Mouse (Mus musculus): ENCODE measurements around the gene Rarres1. TPM values are rescaled to one million over a fixed set of nuclear protein-coding genes. Genes with fewer than 3 reads are reported as not detected.

Rarres1 gene
- total RNA-seq, 2 experiments from 2014 or later, result 0.53 to 0.62 TPM

GRCm38 (mm10) chr3:67496310-67496709, 19.0 kb downstream of the Rarres1 start:
- intact Hi-C loops (cut with DNase I), result no loop called here
- no peak for DNase-seq (ENCODE audit: low spot score)

DNA sequence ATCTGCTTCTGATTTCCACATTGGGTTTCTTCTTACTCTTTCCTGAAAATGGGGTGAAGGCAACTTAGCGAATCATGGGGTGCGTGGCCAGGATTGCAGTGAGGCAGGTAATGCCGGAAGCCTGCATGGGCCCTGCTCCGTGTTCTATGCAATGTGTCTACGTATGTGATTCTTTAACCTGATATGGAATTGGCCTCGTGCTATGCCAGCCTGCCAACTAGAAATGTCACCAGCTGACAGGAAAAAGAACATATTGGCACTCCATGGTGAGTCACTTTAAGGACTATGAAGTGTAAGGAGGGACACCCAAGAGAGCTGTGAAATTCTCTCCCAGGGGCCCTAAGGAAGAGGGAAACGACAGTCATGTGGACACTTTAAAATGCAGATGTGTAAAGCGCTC, 22.2 kb downstream of the Rarres1 start:
- no peak for DNase-seq (ENCODE audit: low spot score)
- intact Hi-C loops (cut with DNase I), result no loop called here

GRCm38 (mm10) chr3:67492086-67492869, 23.0 kb downstream of the Rarres1 start:
- intact Hi-C loops (cut with DNase I), result no loop called here
- no peak for DNase-seq (ENCODE audit: low spot score)

DNA sequence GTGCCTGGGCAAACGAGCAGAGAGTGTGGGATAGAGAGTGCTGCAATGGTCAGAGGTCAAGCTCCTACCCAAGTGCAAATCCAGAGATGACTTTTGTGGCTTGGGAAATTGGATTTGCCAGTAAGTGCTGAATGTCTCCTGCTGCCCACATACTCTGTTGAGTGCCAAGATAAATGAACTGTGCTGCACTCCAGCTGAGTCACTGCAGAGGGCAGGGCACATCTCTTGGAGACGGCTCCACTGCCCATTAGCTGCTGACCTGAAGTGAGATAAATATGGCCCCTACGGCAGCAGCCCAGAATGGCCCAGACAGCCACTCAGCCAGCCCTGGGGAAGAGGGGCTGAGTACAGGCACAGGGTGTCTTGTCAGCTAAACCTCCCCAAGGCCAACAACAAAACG, 25.2 kb downstream of the Rarres1 start:
- no peak for DNase-seq (ENCODE audit: low spot score)
- intact Hi-C loops (cut with DNase I), result no loop called here

- DNase-seq (ENCODE audit: low spot score), result no peak
- intact Hi-C loops (cut with DNase I), result no loop called here
These were observed 30.1 kb downstream of the Rarres1 start for GRCm38 (mm10) chr3:67485233-67485632.

- intact Hi-C loops (cut with DNase I), result no loop called here
- DNase-seq (ENCODE audit: low spot score), result no peak
These were observed 32.9 kb downstream of the Rarres1 start for GRCm38 (mm10) chr3:67482400-67482799.

DNA sequence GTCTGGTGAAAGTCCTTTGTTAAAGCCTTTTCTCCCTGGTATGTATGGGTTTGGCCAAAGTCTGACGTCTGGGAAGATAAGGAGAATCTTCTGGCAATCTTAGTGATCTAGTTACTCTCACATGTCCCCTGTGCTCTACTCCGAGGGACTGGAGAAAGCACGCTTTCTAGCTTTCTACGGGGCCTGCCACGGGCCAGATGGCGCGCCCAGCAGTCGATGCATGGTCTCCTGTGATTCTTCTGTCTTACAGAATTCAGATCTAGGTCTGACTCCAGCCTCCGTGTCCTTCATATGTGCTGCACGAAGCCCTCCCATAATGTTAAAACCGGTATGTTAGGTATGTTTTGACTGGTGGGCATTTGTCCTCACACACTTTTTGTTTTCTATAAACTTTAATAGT, 35.5 kb downstream of the Rarres1 start:
- intact Hi-C loops (cut with DNase I), result no loop called here
- no peak for DNase-seq (ENCODE audit: low spot score)

GRCm38 (mm10) chr3:67473438-67473837, 41.9 kb downstream of the Rarres1 start:
- intact Hi-C loops (cut with DNase I), result no loop called here
- no peak for DNase-seq (ENCODE audit: low spot score)

GRCm38 (mm10) chr3:67471408-67472127, 43.8 kb downstream of the Rarres1 start:
- no peak for DNase-seq (ENCODE audit: low spot score)
- intact Hi-C loops (cut with DNase I), result no loop called here

DNA sequence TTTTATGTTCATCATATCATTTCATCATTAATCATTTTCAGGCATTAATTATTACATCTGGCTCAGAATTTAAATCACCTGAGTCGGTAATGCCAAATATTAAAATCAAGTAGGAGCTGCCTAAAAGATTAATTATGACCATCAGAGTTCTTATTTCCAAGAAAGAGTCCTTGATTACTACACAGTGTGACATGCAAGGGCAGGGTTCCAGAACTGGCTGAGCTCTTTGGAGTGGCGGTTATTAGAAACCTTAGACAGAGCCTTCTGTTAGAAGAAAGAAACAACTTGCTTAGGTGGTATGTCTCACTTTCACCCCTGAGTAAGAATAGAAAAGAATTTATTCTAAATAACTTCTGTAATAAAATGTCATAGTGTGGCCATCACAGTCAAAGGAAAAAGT, 48.0 kb downstream of the Rarres1 start:
- no peak for DNase-seq (ENCODE audit: low spot score)
- intact Hi-C loops (cut with DNase I), result no loop called here

GRCm38 (mm10) chr3:67466576-67466975, 48.7 kb downstream of the Rarres1 start:
- intact Hi-C loops (cut with DNase I), result no loop called here
- no peak for DNase-seq (ENCODE audit: low spot score)

DNA sequence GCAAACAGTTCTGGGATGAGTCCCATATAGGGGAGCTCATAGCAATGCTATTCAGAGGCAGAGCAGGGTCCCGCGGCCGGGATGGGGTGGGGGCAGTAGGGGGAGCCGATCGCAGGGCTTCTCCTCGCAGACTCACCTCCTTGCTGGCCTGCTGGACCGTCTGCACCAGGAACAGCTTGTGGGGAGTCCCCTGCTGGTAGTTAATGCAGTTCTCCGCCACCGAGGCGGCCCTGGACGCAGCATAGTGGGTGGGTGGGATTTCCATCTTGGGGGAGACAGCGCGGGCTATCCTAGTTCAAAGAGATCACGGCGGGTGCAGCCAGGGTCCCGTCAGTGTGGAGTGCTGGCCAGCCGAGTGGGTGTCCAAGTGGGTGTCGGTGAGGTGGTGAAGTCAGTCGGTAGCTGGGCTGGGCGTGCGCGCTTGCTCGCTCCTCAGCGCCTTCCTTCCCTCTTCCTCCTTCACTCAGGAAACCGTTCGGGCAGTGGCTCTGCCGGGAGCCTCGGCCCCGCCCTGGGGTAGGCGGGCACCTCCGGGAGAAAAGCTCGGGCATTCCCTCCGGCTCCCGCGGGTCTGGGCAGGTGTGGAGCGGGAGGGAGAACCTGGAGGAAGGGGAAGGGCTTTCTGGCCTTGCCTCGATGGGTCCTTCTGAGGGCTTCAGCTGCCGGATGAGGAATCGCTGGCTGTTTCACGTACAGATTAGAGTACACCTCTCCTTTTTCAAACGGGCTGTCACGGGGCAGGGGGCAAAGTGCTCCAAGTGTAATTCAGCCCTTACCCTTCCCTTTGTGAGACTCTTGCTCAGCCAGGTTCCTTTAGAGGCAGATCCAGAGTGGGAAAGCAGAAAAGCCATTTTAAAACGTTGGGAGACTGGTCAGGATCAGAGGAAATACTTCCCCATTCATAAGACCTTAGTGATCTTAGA, 51.6 kb downstream of the Rarres1 start, which contains the start of gene Lxn:
Lxn (minus strand) TSS at position 477 of the 923 bp plus-strand sequence.
- intact Hi-C loops (cut with DNase I), result loop anchor here (5.0 kb wide), 1 partner anchor 119 kb away; the partner anchor contains the start of gene Mfsd1
- peak; percentile 56 for DNase-seq (ENCODE audit: low spot score)

GRCm38 (mm10) chr3:67463001-67463400, 52.3 kb downstream of the Rarres1 start:
- intact Hi-C loops (cut with DNase I), result loop anchor here (5.0 kb wide), 1 partner anchor 119 kb away; the partner anchor contains the start of gene Mfsd1
- no peak for DNase-seq (ENCODE audit: low spot score)

GRCm38 (mm10) chr3:67462578-67462977, 52.7 kb downstream of the Rarres1 start:
- intact Hi-C loops (cut with DNase I), result loop anchor here (5.0 kb wide), 1 partner anchor 120 kb away; the partner anchor contains the start of gene Mfsd1
- DNase-seq (ENCODE audit: low spot score), result no peak

DNA sequence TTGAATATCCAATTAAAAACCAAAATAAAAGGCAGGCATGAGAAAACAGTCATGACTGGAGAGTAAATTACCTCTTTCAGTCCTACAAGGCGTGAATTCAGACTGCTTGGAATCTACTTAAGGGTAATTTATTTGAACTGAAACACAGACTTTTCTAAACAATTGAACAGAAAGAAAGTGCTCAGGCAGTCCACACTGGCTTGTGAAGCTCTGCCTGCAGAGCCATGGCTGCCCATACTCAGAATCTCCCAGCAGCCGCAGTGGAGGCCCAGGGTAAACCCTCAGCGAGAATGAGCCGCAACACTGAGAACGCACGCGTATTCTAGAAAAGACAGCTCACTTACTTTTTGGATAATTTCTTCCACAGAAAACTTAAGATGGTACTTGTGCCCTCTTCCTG, 53.3 kb downstream of the Rarres1 start:
- intact Hi-C loops (cut with DNase I), result loop anchor here (5.0 kb wide), 1 partner anchor 120 kb away; the partner anchor contains the start of gene Mfsd1

DNA sequence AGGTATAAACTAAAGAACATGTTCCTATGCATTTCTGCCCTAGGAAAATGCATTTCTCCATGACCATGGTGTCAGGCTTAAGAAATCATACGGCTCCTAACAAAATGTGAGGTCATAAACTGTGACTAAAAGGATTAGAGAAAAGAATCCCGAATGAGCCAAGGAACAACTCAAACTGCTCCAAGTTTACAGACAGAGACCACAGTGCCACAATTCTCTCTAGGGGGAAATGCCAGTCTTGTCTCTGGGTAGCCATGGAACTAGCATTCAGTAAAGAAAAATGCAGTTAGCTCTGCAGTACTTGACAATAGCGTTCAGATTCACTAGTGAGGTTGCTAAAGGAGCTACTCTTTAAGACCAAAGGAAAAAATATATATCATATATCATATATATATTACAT, 55.4 kb downstream of the Rarres1 start:
- DNase-seq (ENCODE audit: low spot score), result no peak
- intact Hi-C loops (cut with DNase I), result loop anchor here (5.0 kb wide), 1 partner anchor 122 kb away; the partner anchor contains the start of gene Mfsd1

More for the DNA sequence above, 53.3 kb downstream of the Rarres1 start:
- DNase-seq (ENCODE audit: low spot score), result no peak

DNA sequence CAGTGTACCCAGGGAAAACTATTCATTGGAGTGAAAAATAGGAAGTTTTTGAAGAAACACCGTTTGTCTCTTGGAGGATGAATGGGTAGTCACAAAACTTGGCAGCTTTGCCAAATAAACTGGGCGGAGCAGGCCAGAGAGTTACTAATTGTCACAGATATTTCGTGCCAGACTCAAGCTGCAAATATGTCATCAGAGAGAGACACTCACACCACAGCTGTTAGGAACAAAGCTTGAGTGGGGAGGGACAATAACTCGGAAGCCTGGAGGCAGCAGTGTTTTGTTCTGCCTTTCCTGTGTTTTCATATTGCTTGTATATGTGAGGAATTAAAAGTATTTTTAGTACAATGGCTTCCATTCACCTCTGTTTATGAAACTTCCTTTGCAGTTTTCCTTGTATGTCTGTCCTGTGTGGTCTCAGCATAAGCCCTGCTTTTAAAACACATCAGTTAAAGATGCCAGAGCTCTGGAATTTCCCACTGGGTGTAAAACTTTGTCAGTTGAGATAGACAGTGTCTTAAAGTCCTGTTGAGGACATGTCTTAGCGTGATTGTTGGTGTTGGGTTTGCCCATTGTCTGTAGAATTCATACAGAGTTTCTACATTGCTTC, 64.6 kb downstream of the Rarres1 start:
- intact Hi-C loops (cut with DNase I), result no loop called here
- DNase-seq (ENCODE audit: low spot score), result no peak

GRCm38 (mm10) chr3:67449660-67450059, 65.7 kb downstream of the Rarres1 start:
- DNase-seq (ENCODE audit: low spot score), result no peak
- intact Hi-C loops (cut with DNase I), result no loop called here

DNA sequence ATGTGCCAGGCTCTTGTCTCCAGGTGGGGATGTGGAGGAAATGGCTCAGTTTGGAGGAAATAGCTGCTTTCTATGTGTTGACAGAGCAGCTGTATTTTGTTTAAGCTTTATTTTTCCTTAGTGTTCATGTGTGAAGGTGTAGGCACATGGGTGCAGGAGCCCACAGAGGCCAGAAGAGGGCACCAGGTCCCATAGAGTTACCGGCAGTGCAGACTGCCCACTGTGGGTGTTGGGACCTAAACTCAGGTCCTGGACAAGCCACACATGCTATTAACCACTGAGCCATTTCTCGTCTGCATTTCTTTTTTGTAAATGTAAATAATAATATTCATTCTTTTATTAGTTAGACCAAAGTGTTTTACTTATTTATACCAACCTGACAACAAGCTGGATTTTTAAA, 68.2 kb downstream of the Rarres1 start:
- intact Hi-C loops (cut with DNase I), result no loop called here
- no peak for DNase-seq (ENCODE audit: low spot score)
